Mouse (Mus musculus): ENCODE results near the gene Rpl21. TPM values are rescaled to one million over a fixed set of nuclear protein-coding genes. Genes with fewer than 3 reads are reported as not detected.

Rpl21 gene
- total and polyA plus RNA-seq, 3 experiments = 70.7 to 468 TPM; not detected in 1

GRCm38 (mm10) chr5:146841301-146841700 is 8.6 kb downstream of the Rpl21 start:
- H3K27ac ChIP-seq (ENCODE audit: control insufficient read depth, low read depth, low read length) = no peak overlapping the region
- no peak for DNase-seq (ENCODE audit: low read depth, low spot score)
- H3K4me3 ChIP-seq (ENCODE audit: control insufficient read depth in 1 of 2, insufficient read depth in 1 of 2, low read depth in 2 of 2, low read length in 2 of 2) = no peak overlapping the region

GRCm38 (mm10) chr5:146841996-146842395 is 9.3 kb downstream of the Rpl21 start:
- Histone ChIP-seq H3K9me3 (replicated peaks; ENCODE audit: insufficient read depth, low read length) (no peaks in the 10 kb centered on the region), H3K36me3 (ENCODE audit: control insufficient read depth in 1 of 2, insufficient read depth in 2 of 2, low read length in 2 of 2) (peaks cover 0 to 3% of the 10 kb centered on the region in 2 experiments; a peak in 2 of 4 replicates), H3K4me1 (ENCODE audit: control insufficient read depth in 1 of 2, insufficient read depth in 2 of 2, low read length in 2 of 2) (peaks cover 0 to 3% of the 10 kb centered on the region in 2 experiments; a peak in 2 of 4 replicates), H3K79me2 (ENCODE audit: control insufficient read depth, insufficient read depth, low read length, poor library complexity) (no peaks in the 10 kb centered on the region), H3K27ac (ENCODE audit: control insufficient read depth, low read depth, low read length) (no peak overlapping the region), H3K4me3 (ENCODE audit: control insufficient read depth in 1 of 2, insufficient read depth in 1 of 2, low read depth in 2 of 2, low read length in 2 of 2) (no peak overlapping the region), H3K27me3 (ENCODE audit: control insufficient read depth in 1 of 2, insufficient read depth in 2 of 2, low read length in 2 of 2) (no peaks in the 10 kb centered on the region), H3K9ac (ENCODE audit: control insufficient read depth, low read depth, low read length, poor library complexity, severe bottlenecking) (no peak overlapping the region)
- TF ChIP-seq POLR2AphosphoS5 (IDR thresholded peaks at IDR 0.05; ENCODE audit: borderline replicate concordance, low read depth, low read length) (no peak), ZMIZ1 (IDR thresholded peaks at IDR 0.05; ENCODE audit: low read depth, low read length) (no peak), CTCF (IDR thresholded peaks at IDR 0.05 in 2 of 3, conservative IDR thresholded peaks at IDR 0.05 in 1 of 3; ENCODE audit: control insufficient read depth in 1 of 3, insufficient read depth in 1 of 3, low read depth in 2 of 3, low read length in 3 of 3, poor library complexity in 1 of 3, severe bottlenecking in 1 of 3) (no peak), NRF1 (IDR thresholded peaks at IDR 0.05; ENCODE audit: insufficient read depth, low read depth, low read length, poor library complexity, severe bottlenecking) (no peak), MAZ (IDR thresholded peaks at IDR 0.05; ENCODE audit: low read depth, low read length) (no peak), CHD2 (IDR thresholded peaks at IDR 0.05; ENCODE audit: low read length) (no peak), SMC3 (IDR thresholded peaks at IDR 0.05; ENCODE audit: low read depth, low read length) (no peak), TBP (IDR thresholded peaks at IDR 0.05; ENCODE audit: low read depth, low read length) (no peak), TCF12 (IDR thresholded peaks at IDR 0.05; ENCODE audit: low read depth, low read length) (no peak), EP300 (IDR thresholded peaks at IDR 0.05; ENCODE audit: low read depth in 1 of 2, low read length in 2 of 2) (no peak), ELF1 (IDR thresholded peaks at IDR 0.05; ENCODE audit: low read depth, low read length) (no peak), MXI1 (IDR thresholded peaks at IDR 0.05; ENCODE audit: low read depth, low read length) (no peak), ZNF384 (IDR thresholded peaks at IDR 0.05; ENCODE audit: low read depth, low read length) (no peak), GABPA (IDR thresholded peaks at IDR 0.05; ENCODE audit: low read depth, low read length) (no peak), UBTF (IDR thresholded peaks at IDR 0.05; ENCODE audit: borderline replicate concordance, insufficient read depth, low read depth, low read length) (no peak), RAD21 (IDR thresholded peaks at IDR 0.05; ENCODE audit: low read depth, low read length) (no peak), TAL1 (IDR thresholded peaks at IDR 0.05; ENCODE audit: low read length) (no peak), GATA1 (IDR thresholded peaks at IDR 0.05; ENCODE audit: low read depth, low read length) (no peak), MAX (IDR thresholded peaks at IDR 0.05; ENCODE audit: low read length) (no peak)
- DNase-seq (ENCODE audit: low read depth, low spot score) = no peak

More at GRCm38 (mm10) chr5:146841301-146841700, 8.6 kb downstream of the Rpl21 start:
- Histone ChIP-seq H3K27me3 (ENCODE audit: control insufficient read depth in 1 of 2, insufficient read depth in 2 of 2, low read length in 2 of 2) (no peaks in the 10 kb centered on the region), H3K9ac (ENCODE audit: control insufficient read depth, low read depth, low read length, poor library complexity, severe bottlenecking) (no peak overlapping the region), H3K36me3 (ENCODE audit: control insufficient read depth in 1 of 2, insufficient read depth in 2 of 2, low read length in 2 of 2) (peaks cover 3% of the 10 kb centered on the region in 2 experiments), H3K4me1 (ENCODE audit: control insufficient read depth in 1 of 2, insufficient read depth in 2 of 2, low read length in 2 of 2) (peaks cover 0 to 3% of the 10 kb centered on the region in 2 experiments; a peak in 2 of 4 replicates), H3K9me3 (replicated peaks; ENCODE audit: insufficient read depth, low read length) (no peaks in the 10 kb centered on the region), H3K79me2 (ENCODE audit: control insufficient read depth, insufficient read depth, low read length, poor library complexity) (no peaks in the 10 kb centered on the region)
- TF ChIP-seq POLR2AphosphoS2 (IDR thresholded peaks at IDR 0.05; ENCODE audit: low read length) (no peak), RAD21 (IDR thresholded peaks at IDR 0.05; ENCODE audit: low read depth, low read length) (no peak), UBTF (IDR thresholded peaks at IDR 0.05; ENCODE audit: borderline replicate concordance, insufficient read depth, low read depth, low read length) (no peak), SMC3 (IDR thresholded peaks at IDR 0.05; ENCODE audit: low read depth, low read length) (no peak), CHD1 (IDR thresholded peaks at IDR 0.05; ENCODE audit: low read depth, low read length) (no peak), POLR2AphosphoS5 (IDR thresholded peaks at IDR 0.05; ENCODE audit: borderline replicate concordance, low read depth, low read length) (no peak), ZC3H11A (IDR thresholded peaks at IDR 0.05; ENCODE audit: low read depth, low read length) (no peak), NRF1 (IDR thresholded peaks at IDR 0.05; ENCODE audit: insufficient read depth, low read depth, low read length, poor library complexity, severe bottlenecking) (no peak), HCFC1 (IDR thresholded peaks at IDR 0.05; ENCODE audit: low read depth, low read length) (no peak), TCF12 (IDR thresholded peaks at IDR 0.05; ENCODE audit: low read depth, low read length) (no peak), ELF1 (IDR thresholded peaks at IDR 0.05; ENCODE audit: low read depth, low read length) (no peak), KAT2A (conservative IDR thresholded peaks at IDR 0.05; ENCODE audit: low read depth, low read length) (no peak), GABPA (IDR thresholded peaks at IDR 0.05; ENCODE audit: low read depth, low read length) (no peak), USF2 (IDR thresholded peaks at IDR 0.05; ENCODE audit: borderline replicate concordance in 1 of 2, insufficient read depth in 1 of 2, low read depth in 1 of 2, low read length in 2 of 2) (no peak), RCOR1 (IDR thresholded peaks at IDR 0.05; ENCODE audit: low read depth, low read length) (no peak), ZNF384 (IDR thresholded peaks at IDR 0.05; ENCODE audit: low read depth, low read length) (no peak), ZMIZ1 (IDR thresholded peaks at IDR 0.05; ENCODE audit: low read depth, low read length) (no peak)
